Mouse (Mus musculus) C2C12 (cell line): Measurements from ENCODE around the gene Efcab12. TPM values are rescaled to one million over a fixed set of nuclear protein-coding genes. Genes with fewer than 3 reads are reported as not detected.

ENCODE experiments used
- H3K27me3 ChIP-seq: one replicate; pipeline ENCODE4 v1.6.1; 2011; ENCODE audit not compliant: control insufficient read depth, insufficient read depth, insufficient read length
- H3K36me3 ChIP-seq: one replicate; pipeline ENCODE4 v1.6.1; 2011; ENCODE audit not compliant: control insufficient read depth, insufficient read depth
- H3K4me3 ChIP-seq: one replicate; pipeline ENCODE4 v1.5.1; 2011; ENCODE audit warnings: mild to moderate bottlenecking, control low read depth; ENCODE audit not compliant: poor library complexity, insufficient read depth, severe bottlenecking
- H3K79me2 ChIP-seq: one replicate; pipeline ENCODE4 v1.6.1; 2011; ENCODE audit not compliant: control insufficient read depth, insufficient read depth
- H3K79me3 ChIP-seq: one replicate; pipeline ENCODE4 v1.6.1; 2011; ENCODE audit warnings: low read depth, control low read depth
- H3ac ChIP-seq: one replicate; pipeline ENCODE3; 2011; ENCODE audit warnings: low read depth; ENCODE audit not compliant: control insufficient read depth, insufficient read length
- CEBPB ChIP-seq: IDR thresholded peaks from one replicate; pipeline ENCODE4 v1.6.1; 2011; ENCODE audit warnings: low read depth, mild to moderate bottlenecking, control low read depth, moderate library complexity
- CTCF ChIP-seq: IDR thresholded peaks from one replicate; pipeline ENCODE4 v1.5.1; 2011; ENCODE audit not compliant: control insufficient read depth, insufficient read depth, insufficient read length
- FOSL1 ChIP-seq: IDR thresholded peaks from one replicate; pipeline ENCODE4 v1.8.0; 2011; ENCODE audit warnings: mild to moderate bottlenecking, low read length; ENCODE audit not compliant: poor library complexity, insufficient read depth, severe bottlenecking
- MAX ChIP-seq: IDR thresholded peaks from one replicate; pipeline ENCODE4 v1.6.1; 2011; ENCODE audit warnings: mild to moderate bottlenecking, control low read depth
- MYOD1 ChIP-seq: IDR thresholded peaks from one replicate; pipeline ENCODE4 v1.6.1; 2011; ENCODE audit warnings: low read depth; ENCODE audit not compliant: control insufficient read depth, insufficient read length
- MYOG ChIP-seq: IDR thresholded peaks from one replicate; pipeline ENCODE4 v1.6.1; 2011; ENCODE audit not compliant: control insufficient read depth, insufficient read length; ENCODE audit errors: extremely low read depth
- USF1 ChIP-seq: IDR thresholded peaks from one replicate; pipeline ENCODE4 v1.6.1; 2011; ENCODE audit warnings: low read depth, mild to moderate bottlenecking, control low read depth, moderate library complexity
- polyA plus RNA-seq: library from polyadenylated mRNA; unstranded; fragments of >200 nt; fragmentation: generic; extraction: Trizol; gene quantifications from one replicate; pipeline ENCODE4 v1.2.1, GENCODE M21; 2012; ENCODE audit warnings: missing spikeins

The Efcab12 gene
- polyA plus RNA-seq, 1 experiment = not detected

DNA sequence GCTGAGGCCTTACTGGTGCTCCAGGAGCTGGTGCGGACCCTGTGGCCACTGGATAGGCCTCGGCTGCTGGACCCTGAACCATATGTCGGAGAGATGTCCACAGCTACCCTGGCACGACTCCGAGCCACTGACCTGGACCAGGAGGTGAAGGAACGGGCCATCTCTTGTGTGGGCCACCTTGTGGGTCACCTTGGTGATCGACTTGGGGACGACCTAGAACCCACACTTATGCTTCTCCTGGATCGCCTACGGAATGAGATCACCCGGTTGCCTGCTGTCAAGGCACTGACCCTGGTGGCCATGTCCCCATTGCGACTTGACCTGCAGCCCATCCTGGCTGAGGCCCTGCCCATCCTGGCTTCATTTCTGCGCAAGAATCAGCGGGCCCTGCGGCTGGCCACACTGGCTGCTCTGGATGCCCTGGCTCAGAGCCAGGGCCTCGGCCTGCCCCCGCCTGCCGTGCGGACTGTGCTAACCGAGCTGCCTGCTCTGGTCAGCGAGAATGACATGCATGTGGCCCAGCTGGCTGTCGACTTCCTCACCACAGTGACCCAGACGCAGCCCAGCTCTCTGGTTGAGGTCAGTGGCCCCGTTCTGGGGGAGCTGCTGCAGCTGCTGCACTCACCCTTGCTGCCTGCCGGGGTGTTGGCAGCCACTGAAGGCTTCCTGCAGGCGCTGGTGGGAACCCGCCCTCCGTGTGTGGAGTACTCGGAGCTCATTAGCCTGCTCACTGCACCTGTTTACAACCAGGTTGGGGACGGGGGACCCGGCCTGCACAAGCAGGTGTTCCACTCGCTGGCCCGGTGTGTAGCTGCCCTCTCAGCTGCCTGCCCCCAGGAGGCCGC lies 46.1 kb downstream of the Efcab12 start:
- Histone ChIP-seq H3K4me3 (no peak overlapping the region), H3K79me2 (no peaks in the 10 kb centered on the region), H3K36me3 (no peaks in the 10 kb centered on the region), H3K27me3 (no peaks in the 10 kb centered on the region), H3ac (no peak overlapping the region), H3K79me3 (no peaks in the 10 kb centered on the region)
- TF ChIP-seq CEBPB = no peak
- TF ChIP-seq MYOG = no peak

DNA sequence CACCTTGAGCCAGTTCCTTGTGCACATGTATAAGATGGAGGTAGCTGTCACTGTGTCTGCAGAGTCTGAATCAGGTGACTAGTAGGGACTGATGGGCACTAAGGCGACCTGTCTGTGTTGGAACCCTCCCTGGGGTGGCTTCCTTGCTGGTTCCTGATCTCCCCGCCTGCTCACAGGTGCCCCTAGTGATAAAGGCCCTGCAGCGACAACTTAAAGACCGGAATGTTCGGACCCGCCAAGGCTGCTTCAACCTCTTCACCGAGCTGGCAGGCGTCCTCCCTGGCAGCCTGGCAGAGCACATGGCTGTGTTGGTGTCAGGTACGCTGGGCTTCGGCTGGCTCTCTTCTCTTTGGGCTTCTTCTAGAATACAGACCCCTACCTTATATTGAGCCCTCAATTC lies 47.2 kb downstream of the Efcab12 start:
- no peaks in the 10 kb centered on the region for H3K79me3 ChIP-seq
- no peak overlapping the region for H3K4me3 ChIP-seq
- no peaks in the 10 kb centered on the region for H3K79me2 ChIP-seq
- no peaks in the 10 kb centered on the region for H3K27me3 ChIP-seq
- TF ChIP-seq USF1 (no peak), CTCF (no peak), MYOD1 (no peak), MYOG (no peak), CEBPB (no peak), FOSL1 (no peak), MAX (no peak)
- no peaks in the 10 kb centered on the region for H3K36me3 ChIP-seq
- H3ac ChIP-seq = no peak overlapping the region

DNA sequence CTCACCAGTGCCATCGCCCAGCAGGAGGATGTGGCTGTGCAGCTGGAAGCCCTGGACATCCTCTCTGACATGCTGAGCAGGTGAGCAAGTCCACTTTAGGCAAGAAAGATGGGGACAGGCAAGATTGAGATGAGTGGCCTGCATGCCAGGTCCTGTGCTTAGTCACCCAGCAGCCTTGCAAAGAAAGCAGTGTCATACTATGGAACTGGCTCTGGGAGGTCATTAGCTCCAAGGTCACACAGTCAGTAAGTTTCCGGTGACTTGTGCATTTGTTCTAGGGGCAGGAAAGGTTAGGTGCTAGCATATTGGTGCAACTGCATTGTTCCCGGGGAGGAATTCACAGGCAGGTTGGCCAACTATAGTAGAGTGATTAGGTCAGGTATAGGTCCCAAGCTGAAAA lies 55.4 kb downstream of the Efcab12 start:
- Histone ChIP-seq H3K27me3 (no peaks in the 10 kb centered on the region), H3K36me3 (no peaks in the 10 kb centered on the region), H3K79me3 (no peaks in the 10 kb centered on the region), H3ac (no peak overlapping the region), H3K4me3 (no peak overlapping the region), H3K79me2 (no peaks in the 10 kb centered on the region)
- TF ChIP-seq FOSL1 (no peak), MYOD1 (no peak), CEBPB (no peak), MYOG (no peak), CTCF (no peak)

DNA sequence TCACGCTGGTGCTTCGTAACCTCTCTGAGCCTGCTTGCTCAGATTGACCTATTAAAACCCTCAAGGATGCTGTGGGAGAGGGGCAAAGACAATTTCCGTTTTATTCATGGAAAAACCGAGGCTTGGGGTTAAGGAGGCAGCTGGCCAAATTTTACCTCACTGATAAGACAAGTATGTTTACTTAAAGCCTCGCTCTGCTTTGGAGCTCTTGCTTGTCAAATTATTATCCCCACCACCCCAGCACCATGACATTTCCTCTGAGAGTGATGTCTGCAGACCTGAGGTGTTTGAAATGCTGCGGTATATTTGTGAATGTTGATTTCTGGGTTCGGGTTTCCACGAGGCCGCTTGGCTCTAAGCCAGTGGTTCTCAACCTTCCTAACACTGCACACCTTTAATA lies 61.8 kb downstream of the Efcab12 start:
- Histone ChIP-seq H3K36me3 (no peaks in the 10 kb centered on the region), H3K4me3 (no peak overlapping the region), H3K79me3 (no peaks in the 10 kb centered on the region), H3ac (no peak overlapping the region), H3K27me3 (no peaks in the 10 kb centered on the region), H3K79me2 (no peaks in the 10 kb centered on the region)
- TF ChIP-seq USF1 (no peak), MAX (no peak)

DNA sequence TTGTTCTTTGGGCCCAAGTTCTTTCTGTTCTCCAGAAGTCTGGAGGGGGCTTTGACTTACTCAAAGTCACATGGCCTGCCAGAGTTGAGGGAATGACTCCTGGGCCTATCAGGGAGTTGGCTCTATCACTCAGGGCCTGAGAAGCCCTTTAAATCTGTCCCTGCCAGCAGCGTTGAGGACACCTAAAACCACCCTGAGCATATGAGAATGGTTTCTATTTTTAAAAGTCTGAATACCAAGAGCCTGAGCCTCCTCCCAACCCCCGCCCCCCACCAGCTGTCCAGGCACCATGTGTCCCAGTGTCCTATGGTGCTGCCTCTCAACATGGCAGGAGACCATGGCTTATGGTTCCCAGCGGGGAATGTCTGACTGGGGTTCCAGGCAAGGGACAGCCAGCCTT lies 62.4 kb downstream of the Efcab12 start:
- H3K79me2 ChIP-seq = no peaks in the 10 kb centered on the region
- no peaks in the 10 kb centered on the region for H3K36me3 ChIP-seq
- H3K27me3 ChIP-seq = no peaks in the 10 kb centered on the region
- no peaks in the 10 kb centered on the region for H3K79me3 ChIP-seq
- TF ChIP-seq USF1 (no peak), CTCF (no peak), FOSL1 (no peak), MYOG (no peak), CEBPB (no peak)
- H3ac ChIP-seq = no peak overlapping the region
- H3K4me3 ChIP-seq = no peak overlapping the region

DNA sequence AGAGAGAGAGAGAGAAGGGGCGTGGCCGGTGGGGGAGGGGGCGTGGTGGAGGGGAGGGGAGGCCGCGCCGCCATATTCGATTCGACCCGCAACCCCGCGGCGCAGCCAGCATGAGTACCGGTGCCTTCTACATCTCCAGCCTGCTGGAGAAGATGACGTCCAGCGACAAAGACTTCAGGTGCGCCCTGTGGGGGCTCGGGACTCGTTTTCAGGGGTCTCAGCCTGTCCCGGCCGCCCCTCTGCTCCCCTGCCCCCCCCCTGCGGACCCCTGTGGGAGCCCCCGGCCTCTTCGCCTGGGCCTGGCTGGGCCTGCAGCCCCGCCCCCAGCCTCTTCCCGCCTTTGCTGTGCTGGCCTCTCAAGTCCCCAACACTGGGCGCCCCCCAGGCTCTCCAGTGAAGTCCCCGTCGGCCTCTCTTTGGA lies 63.7 kb downstream of the Efcab12 start, which contains the start of gene Cand2:
Cand2 (plus strand) TSS at position 38 of the 421 bp plus-strand sequence.
- Histone ChIP-seq H3K79me2 (no peaks in the 10 kb centered on the region), H3K4me3 (peak within 1 kb of the TSS; percentile 28), H3ac (peak within 1 kb of the TSS; percentile 58), H3K27me3 (no peaks in the 10 kb centered on the region), H3K79me3 (no peaks in the 10 kb centered on the region), H3K36me3 (no peaks in the 10 kb centered on the region)
- TF ChIP-seq CTCF (no peak), FOSL1 (no peak), CEBPB (no peak), USF1 (no peak), MAX (no peak), MYOD1 (no peak), MYOG (no peak)
